Mouse (Mus musculus) retina, embryonic 14.5 days (tissue): Measurements from ENCODE around the gene Haus2.
"Not testable (repeated sequence)": the region's sequence is repeated elsewhere in the genome, so short reads cannot be mapped to it uniquely, and the experiment has no call there.

Source experiments
- DNase-seq: peaks from one replicate; pipeline ENCODE4 v3.0.0-alpha.2; 2015; ENCODE audit warnings: low spot score

Haus2 gene

GRCm38 (mm10) chr2:120608830-120609723 lies at the start of gene Haus2, which contains the start of gene Lrrc57:
Haus2 (plus strand) TSS chr2:120609383.
Lrrc57 (minus strand) TSS chr2:120609520.
- peak; percentile 92 for DNase-seq

GRCm38 (mm10) chr2:120561524-120561923 lies 47.7 kb upstream of the Haus2 start:
- DNase-seq, result no peak

GRCm38 (mm10) chr2:120562859-120563234 lies 46.3 kb upstream of the Haus2 start:
- no peak for DNase-seq

GRCm38 (mm10) chr2:120563235-120563990 lies 45.8 kb upstream of the Haus2 start, which contains the start of gene Zfp106:
Zfp106 (minus strand) TSS chr2:120563843.
- peak; percentile 89 for DNase-seq

- not testable (repeated sequence) for DNase-seq
These were observed 44.5 kb upstream of the Haus2 start for GRCm38 (mm10) chr2:120564548-120565188.

- DNase-seq, result no peak
These were observed 43.8 kb upstream of the Haus2 start for GRCm38 (mm10) chr2:120565363-120565762.

GRCm38 (mm10) chr2:120566886-120567797 lies 42.0 kb upstream of the Haus2 start, which contains the start of gene Snap23:
Snap23 (plus strand) TSS chr2:120567671.
- peak; percentile 96 for DNase-seq

GRCm38 (mm10) chr2:120567798-120568320 lies 41.3 kb upstream of the Haus2 start:
- DNase-seq, result no peak

- no peak for DNase-seq
These were observed 38.1 kb upstream of the Haus2 start for GRCm38 (mm10) chr2:120571081-120571480.

GRCm38 (mm10) chr2:120572161-120572560 lies 37.0 kb upstream of the Haus2 start:
- DNase-seq, result not testable (repeated sequence)

- no peak for DNase-seq
These were observed 34.1 kb upstream of the Haus2 start for GRCm38 (mm10) chr2:120575121-120575520.

- no peak for DNase-seq
These were observed 33.2 kb upstream of the Haus2 start for GRCm38 (mm10) chr2:120575978-120576377.

GRCm38 (mm10) chr2:120577799-120578198 lies 31.4 kb upstream of the Haus2 start:
- no peak for DNase-seq

GRCm38 (mm10) chr2:120578286-120578685 lies 30.9 kb upstream of the Haus2 start:
- DNase-seq, result no peak

- DNase-seq, result no peak
These were observed 19.4 kb upstream of the Haus2 start for GRCm38 (mm10) chr2:120589759-120590158.

- DNase-seq, result no peak
These were observed 17.0 kb upstream of the Haus2 start for GRCm38 (mm10) chr2:120592227-120592626.

- DNase-seq, result no peak
These were observed 11.4 kb upstream of the Haus2 start for GRCm38 (mm10) chr2:120597734-120598133.

GRCm38 (mm10) chr2:120599506-120599905 lies 9.7 kb upstream of the Haus2 start:
- DNase-seq, result no peak

GRCm38 (mm10) chr2:120606021-120606690 lies 3.0 kb upstream of the Haus2 start:
- peak; percentile 9 for DNase-seq
